Mouse (Mus musculus) liver, embryonic 11.5 days (tissue): ENCODE data around the gene Afg3l1. TPM values are rescaled to one million over a fixed set of nuclear protein-coding genes. Genes with fewer than 3 reads are reported as not detected.

ENCODE experiments used
- ATAC-seq: fragments of 200-750 bp; cut with Nextera tagmentation; replicated peaks from 2 replicates; pipeline ENCODE4 v1.8.0; 2017; ENCODE audit warnings: moderate number of reproducible peaks, mild to moderate bottlenecking, moderate TSS enrichment, moderate library complexity; ENCODE audit not compliant: low FRiP score
- DNase-seq: peaks from one replicate; pipeline ENCODE4 v3.0.0-alpha.2; 2017; ENCODE audit warnings: low spot score
- H3K27ac ChIP-seq: fragments of 300-500 bp; sonication (generic); 2 replicates; pipeline ENCODE4 v1.5.1; 2014; ENCODE audit warnings: mild to moderate bottlenecking, low read depth, low read length, control low read depth
- H3K27me3 ChIP-seq: fragments of 300-500 bp; sonication (generic); replicated peaks from 2 replicates; pipeline ENCODE4 v1.6.1; 2014; ENCODE audit warnings: low read length, mixed read lengths; ENCODE audit not compliant: control insufficient read depth, insufficient read depth
- H3K36me3 ChIP-seq: fragments of 300-500 bp; sonication (generic); 2 replicates; pipeline ENCODE4 v1.6.1; 2014; ENCODE audit warnings: mild to moderate bottlenecking, low read length, moderate library complexity, mixed read lengths; ENCODE audit not compliant: control insufficient read depth, insufficient read depth
- H3K4me1 ChIP-seq: fragments of 300-500 bp; sonication (generic); replicated peaks from 2 replicates; pipeline ENCODE4 v1.6.1; 2014; ENCODE audit warnings: low read length, mixed read lengths; ENCODE audit not compliant: control insufficient read depth, insufficient read depth
- H3K4me2 ChIP-seq: fragments of 300-500 bp; sonication (generic); 2 replicates; pipeline ENCODE4 v1.6.1; 2014; ENCODE audit warnings: mild to moderate bottlenecking, control low read depth, moderate library complexity
- H3K4me3 ChIP-seq: fragments of 300-500 bp; sonication (generic); 2 replicates; pipeline ENCODE4 v1.5.1; 2014; ENCODE audit warnings: low read depth, low read length, control low read depth
- H3K9ac ChIP-seq: fragments of 300-500 bp; sonication (generic); 2 replicates; pipeline ENCODE4 v1.6.1; 2014; ENCODE audit warnings: low read depth, low read length, control low read depth
- H3K9me3 ChIP-seq: fragments of 300-500 bp; sonication (generic); 2 replicates; pipeline ENCODE4 v1.6.1; 2016; ENCODE audit warnings: low read length, inconsistent platforms, mixed read lengths; ENCODE audit not compliant: control insufficient read depth
- WGBS: fragments of 180-500 bp; shearing (Covaris S2); extraction: QIAGEN DNeasy Blood & Tissue Kit; methylation state at CpG from one replicate; pipeline ENCODE4 v1.1.7; 2014; 5-methylcytosine and 5-hydroxymethylcytosine counted together
- polyA plus RNA-seq: library from polyadenylated mRNA; unstranded; fragments of >200 nt; fragmentation: Nextera tagmentation; extraction: Ambion mirVana; gene quantifications from 2 replicates; pipeline ENCODE4 v1.2.1, GENCODE M21; 2014

The Afg3l1 gene
- polyA plus RNA-seq, 1 experiment from 2014 or later, result 43.0 TPM

DNA sequence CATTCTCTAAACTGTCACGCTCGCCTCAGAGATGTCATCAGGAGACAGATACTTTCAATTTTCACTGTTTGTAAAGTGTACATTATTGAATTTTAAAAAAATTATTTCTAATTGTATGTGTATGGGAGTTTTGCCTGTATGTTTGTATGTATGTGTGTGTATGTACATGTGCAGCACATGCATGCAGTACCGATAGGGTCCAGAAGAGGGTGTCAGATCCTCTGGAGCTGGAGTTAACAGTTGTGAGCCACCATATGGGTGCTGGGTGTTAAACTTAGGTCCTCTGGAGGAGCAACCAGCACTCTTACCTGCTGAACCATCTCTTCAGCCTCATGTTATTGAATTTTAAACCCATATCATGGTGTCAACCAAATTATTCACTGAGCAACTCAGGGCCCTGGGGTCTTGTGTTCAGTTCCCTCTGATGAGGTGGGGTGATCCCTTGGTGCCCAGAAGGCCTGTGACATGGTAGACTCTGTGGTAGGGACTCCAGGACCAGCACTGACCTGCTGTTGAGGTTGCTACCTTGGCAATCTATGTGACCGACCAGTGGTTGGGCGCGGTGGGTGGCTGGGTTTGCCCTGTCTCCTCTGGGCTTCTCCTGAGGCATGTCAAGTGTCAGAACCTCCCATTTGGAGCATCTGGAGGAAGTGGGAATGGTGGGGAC, 26.2 kb downstream of the Afg3l1 start:
- no peaks in the 10 kb centered on the region for H3K9me3 ChIP-seq
- WGBS, result 93% methylated on average over 6 of the region's 6 CpGs
- no peak overlapping the region for H3K4me3 ChIP-seq
- H3K27me3 ChIP-seq, result no peaks in the 10 kb centered on the region
- H3K4me2 ChIP-seq, result no peak overlapping the region
- no peak for ATAC-seq
- H3K9ac ChIP-seq, result no peak overlapping the region
- no peaks in the 10 kb centered on the region for H3K4me1 ChIP-seq
- DNase-seq, result no peak
- peaks cover 64% of the 10 kb centered on the region for H3K36me3 ChIP-seq
- no peak overlapping the region for H3K27ac ChIP-seq

DNA sequence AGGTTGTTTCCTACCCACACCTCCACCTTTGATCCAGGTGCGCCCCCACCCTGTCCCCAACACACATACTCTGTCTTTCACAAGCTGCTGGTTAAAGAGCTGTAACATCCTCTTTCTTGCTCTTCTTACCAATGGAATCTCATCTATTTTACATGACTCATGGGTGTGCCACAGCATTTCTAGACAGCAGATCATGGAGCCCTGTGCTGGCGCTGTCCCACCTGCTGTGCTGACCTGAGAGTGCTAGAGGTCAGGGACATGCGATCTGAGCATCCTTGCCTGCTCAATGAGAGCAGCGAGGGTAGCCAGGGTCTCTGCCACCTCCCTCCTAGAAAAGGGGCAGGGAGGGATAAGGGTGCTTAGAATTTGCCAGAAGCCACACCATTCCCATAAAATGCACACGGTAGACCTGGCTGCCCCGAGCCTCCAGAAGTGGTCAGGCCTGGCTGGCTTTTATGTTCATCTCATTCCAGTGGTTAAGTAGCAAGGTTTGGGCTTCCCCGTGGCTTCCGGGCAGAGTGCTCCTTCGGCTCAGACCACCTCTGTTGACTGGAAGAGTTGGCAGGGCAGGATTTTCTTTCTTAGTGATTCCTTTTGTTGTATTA, 27.0 kb downstream of the Afg3l1 start:
- no peak overlapping the region for H3K9ac ChIP-seq
- no peak overlapping the region for H3K4me3 ChIP-seq
- H3K27ac ChIP-seq, result no peak overlapping the region
- no peaks in the 10 kb centered on the region for H3K27me3 ChIP-seq
- H3K9me3 ChIP-seq, result no peaks in the 10 kb centered on the region
- peaks cover 56% of the 10 kb centered on the region for H3K36me3 ChIP-seq
- DNase-seq (no peak), ATAC-seq (no peak)
- WGBS, result 89% methylated on average over 9 of the region's 9 CpGs
- H3K4me1 ChIP-seq, result no peaks in the 10 kb centered on the region
- H3K4me2 ChIP-seq, result no peak overlapping the region

- Histone ChIP-seq H3K4me1 (no peaks in the 10 kb centered on the region), H3K9me3 (no peaks in the 10 kb centered on the region), H3K4me2 (no peak overlapping the region), H3K27ac (no peak overlapping the region), H3K36me3 (peaks cover 54% of the 10 kb centered on the region), H3K4me3 (no peak overlapping the region), H3K9ac (no peak overlapping the region), H3K27me3 (no peaks in the 10 kb centered on the region)
- DNase-seq, result no peak
- 93% methylated on average over 4 of the region's 4 CpGs for WGBS
- no peak for ATAC-seq
Observed at GRCm38 (mm10) chr8:123505267-123505666, 27.6 kb downstream of the Afg3l1 start.

DNA sequence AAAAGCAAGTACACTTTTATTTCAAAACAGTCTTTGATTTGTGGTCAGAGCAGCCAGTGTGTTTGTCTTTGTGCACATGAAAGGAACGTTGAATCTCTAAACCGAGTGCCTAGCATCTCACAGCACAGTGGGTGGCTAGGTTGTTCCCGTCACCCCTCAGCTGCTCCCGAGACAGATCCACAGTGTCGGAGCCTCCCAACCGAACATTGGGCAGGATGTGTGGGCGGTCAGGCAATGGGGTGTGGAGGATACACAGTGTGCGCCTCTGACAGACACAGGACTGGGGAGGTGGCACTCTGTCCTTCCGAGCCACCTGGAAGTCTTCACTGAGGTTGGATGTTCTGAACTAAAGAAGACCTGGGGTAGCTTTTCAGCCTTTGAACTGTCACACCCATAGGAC, 28.0 kb downstream of the Afg3l1 start:
- DNase-seq (no peak), ATAC-seq (no peak)
- no peaks in the 10 kb centered on the region for H3K9me3 ChIP-seq
- WGBS, result 89% methylated on average over 9 of the region's 9 CpGs
- no peaks in the 10 kb centered on the region for H3K27me3 ChIP-seq
- no peak overlapping the region for H3K4me2 ChIP-seq
- H3K4me1 ChIP-seq, result no peaks in the 10 kb centered on the region
- H3K4me3 ChIP-seq, result no peak overlapping the region
- no peak overlapping the region for H3K27ac ChIP-seq
- peaks cover 54% of the 10 kb centered on the region for H3K36me3 ChIP-seq
- no peak overlapping the region for H3K9ac ChIP-seq

- WGBS, result 55% methylated on average over 5 of the region's 5 CpGs
- ATAC-seq, result no peak
- Histone ChIP-seq H3K4me1 (no peaks in the 10 kb centered on the region), H3K36me3 (peaks cover 43% of the 10 kb centered on the region), H3K4me2 (no peak overlapping the region), H3K9me3 (no peaks in the 10 kb centered on the region), H3K27ac (no peak overlapping the region), H3K27me3 (peaks cover 4% of the 10 kb centered on the region; the same call in 1 of the 2 replicates), H3K4me3 (no peak overlapping the region), H3K9ac (no peak overlapping the region)
- no peak for DNase-seq
Observed at GRCm38 (mm10) chr8:123507153-123507552, 29.4 kb downstream of the Afg3l1 start.

DNA sequence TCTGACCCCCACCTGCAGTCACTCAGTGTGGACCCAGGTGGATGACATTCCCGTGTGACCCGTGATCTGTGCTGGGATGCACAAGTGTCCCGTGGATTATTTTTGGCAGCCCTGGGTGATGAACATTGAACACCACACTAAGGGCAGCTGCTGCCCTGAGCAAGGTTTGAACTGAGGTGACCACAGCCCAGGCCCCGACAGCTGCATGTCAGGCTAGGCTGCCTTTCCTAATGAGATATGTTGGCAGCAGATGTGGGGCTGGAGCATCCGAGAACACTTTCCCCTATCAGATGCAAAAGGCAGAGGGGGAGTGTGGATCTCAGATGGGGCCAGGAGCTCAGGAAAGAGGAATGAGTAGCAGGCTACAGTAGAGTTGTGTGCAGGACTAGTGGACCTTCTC, 33.1 kb downstream of the Afg3l1 start:
- DNase-seq (no peak), ATAC-seq (no peak)
- Histone ChIP-seq H3K9me3 (no peaks in the 10 kb centered on the region), H3K9ac (no peak overlapping the region), H3K4me3 (no peak overlapping the region), H3K27me3 (peaks cover 39% of the 10 kb centered on the region), H3K27ac (no peak overlapping the region), H3K36me3 (peaks cover 11% of the 10 kb centered on the region), H3K4me2 (no peak overlapping the region), H3K4me1 (0 out of 2 replicates have a peak, but pooled peaks cover 3% of the 10 kb centered on the region)
- WGBS, result 68% methylated on average over 5 of the region's 5 CpGs

- H3K4me2 ChIP-seq, result peak overlapping the region; percentile 96
- H3K4me3 ChIP-seq, result peak overlapping the region; percentile 66
- peaks cover 6% of the 10 kb centered on the region for H3K4me1 ChIP-seq
- no peaks in the 10 kb centered on the region for H3K9me3 ChIP-seq
- no peak for DNase-seq
- 6% methylated on average over 9 of the region's 9 CpGs for WGBS
- no peak for ATAC-seq
- H3K27me3 ChIP-seq, result peaks cover 54% of the 10 kb centered on the region
- no peak overlapping the region for H3K27ac ChIP-seq
- no peak overlapping the region for H3K9ac ChIP-seq
- no peaks in the 10 kb centered on the region for H3K36me3 ChIP-seq
Observed at GRCm38 (mm10) chr8:123514136-123514535, 36.4 kb downstream of the Afg3l1 start.

DNA sequence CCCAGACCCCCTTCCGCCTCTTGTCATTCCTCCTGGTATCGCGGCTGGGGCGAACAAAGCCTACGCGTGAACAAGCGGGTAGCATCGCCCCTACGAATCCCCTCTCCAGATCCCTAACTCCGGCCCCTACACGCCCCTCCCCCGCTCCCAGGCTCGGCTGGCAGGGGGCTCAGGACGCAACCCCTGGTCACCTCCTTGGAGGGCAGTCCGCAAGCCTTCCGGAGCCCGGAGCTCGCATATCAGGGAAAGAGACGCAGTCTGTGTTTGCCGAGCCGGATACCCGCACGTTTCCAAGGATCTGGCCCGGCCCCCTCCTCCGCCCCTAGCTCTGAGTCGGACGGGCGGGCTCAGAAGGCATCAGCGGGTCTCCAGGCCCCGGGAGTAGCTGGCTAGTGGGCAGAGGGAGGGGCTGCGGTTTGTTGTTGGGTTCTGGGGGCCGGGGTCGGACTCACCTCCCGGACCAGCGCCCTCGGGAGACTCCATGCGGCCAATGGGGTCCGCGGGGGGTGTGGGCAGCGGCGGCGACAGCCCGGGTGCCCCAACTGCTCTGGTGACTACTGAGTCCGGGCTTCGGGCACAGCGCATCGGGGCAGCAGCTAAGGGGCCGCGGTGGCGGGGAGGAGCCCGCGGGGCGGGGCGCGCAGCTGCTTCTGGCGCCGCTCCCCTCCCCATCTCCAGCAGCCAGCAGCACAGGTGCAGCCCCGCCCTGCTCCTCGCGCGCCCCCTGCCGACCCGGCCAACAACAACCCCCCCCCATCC, 37.3 kb downstream of the Afg3l1 start, which contains the start of gene Dbndd1:
Dbndd1 (minus strand) TSS at position 683 of the 759 bp plus-strand sequence.
- no peak within 1 kb of the TSS for H3K27ac ChIP-seq
- peaks cover 54% of the 10 kb centered on the region for H3K27me3 ChIP-seq
- peak within 1 kb of the TSS; percentile 96 for H3K4me2 ChIP-seq
- H3K36me3 ChIP-seq, result no peaks in the 10 kb centered on the region
- H3K9me3 ChIP-seq, result no peaks in the 10 kb centered on the region
- peaks cover 11% of the 10 kb centered on the region for H3K4me1 ChIP-seq
- no peak for ATAC-seq
- peak within 1 kb of the TSS; percentile 28; the same call in 1 of the 2 replicates for H3K9ac ChIP-seq
- peak within 1 kb of the TSS; percentile 66 for H3K4me3 ChIP-seq
- DNase-seq, result peak; percentile 64
- 2% methylated on average over 63 of the region's 63 CpGs for WGBS
